9 mouse cellular contexts compared by ENCODE assay signal in the genomic region with DNA sequence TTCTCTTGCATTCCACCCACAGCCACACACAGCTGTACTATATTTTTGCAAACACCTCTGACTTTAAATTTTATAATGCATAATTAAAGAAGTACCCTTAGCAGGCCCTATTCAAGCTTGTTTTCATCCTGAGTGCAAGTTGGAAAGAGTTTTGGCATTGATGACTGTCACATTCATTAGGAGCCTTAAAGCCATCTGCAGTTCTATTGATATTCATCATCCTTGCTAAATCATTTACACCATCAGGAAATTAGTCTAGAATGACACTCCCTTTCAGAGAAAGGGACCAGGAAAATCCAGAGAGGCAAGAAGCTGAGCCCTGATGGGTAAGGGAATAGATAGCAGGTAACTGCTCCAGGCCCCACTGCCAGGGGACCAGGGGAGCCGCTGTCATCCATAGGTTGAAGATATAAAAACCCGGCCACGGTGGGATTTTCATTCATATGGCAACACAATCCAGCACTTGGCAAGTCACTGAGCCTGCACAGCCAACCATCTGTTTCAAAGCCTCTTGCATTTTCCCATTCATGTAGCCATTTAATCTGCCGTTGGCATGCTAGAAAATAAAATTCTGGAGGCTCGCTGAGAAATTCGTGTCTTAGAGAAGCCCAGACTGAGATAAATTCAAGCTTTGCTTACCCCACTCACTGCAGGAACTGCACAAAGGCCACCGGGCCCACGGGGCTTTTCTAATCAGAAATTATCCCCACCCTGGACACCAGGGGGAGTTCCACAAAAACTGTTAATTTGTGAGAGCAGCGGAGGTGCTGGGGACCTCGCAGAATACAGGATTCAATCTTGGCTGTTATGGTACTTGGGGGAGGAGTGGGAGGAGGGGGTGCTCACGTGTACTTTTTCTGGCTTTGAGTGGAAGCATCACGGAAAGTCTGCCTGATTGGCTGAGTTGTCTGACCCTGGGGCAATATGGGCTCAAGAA.
DNase-seq lines count a peak whose midpoint lies in the region; ATAC-seq lines count a peak whose summit lies in the region.
"Had no signal": no experiment of that assay in that cellular context is flagged by ENCODE, and none has a peak within 500 bp of the region (broad histone marks: within the 10 kb centered on the region; RNA-seq: fewer than 3 reads in every experiment).

No protein-coding gene starts in this region.

- peaks cover 2% of the 10 kb centered on the region; the same call in 1 of the 2 replicates for H3K27me3 ChIP-seq in forebrain, embryonic 13.5 days
- H3K27me3 ChIP-seq in forebrain, embryonic 12.5 days, result peaks cover under 1% of the 10 kb centered on the region; the same call in 1 of the 2 replicates
- H3K27me3 ChIP-seq in splenic B cell, adult 2 months (ENCODE audit: control insufficient read depth, insufficient read depth, low read length, poor library complexity, severe bottlenecking), result no peaks in the 10 kb centered on the region
- H3K27me3 ChIP-seq: liver, embryonic 15.5 days had no signal

- H3K36me3 ChIP-seq in forebrain, embryonic 13.5 days (ENCODE audit: poor library complexity, severe bottlenecking), result no peaks in the 10 kb centered on the region
- no peaks in the 10 kb centered on the region for H3K36me3 ChIP-seq in forebrain, embryonic 12.5 days (replicated peaks)
- H3K36me3 ChIP-seq in splenic B cell, adult 2 months (ENCODE audit: control insufficient read depth, insufficient read depth, low read length, poor library complexity, severe bottlenecking), result no peaks in the 10 kb centered on the region
- H3K36me3 ChIP-seq: liver, embryonic 15.5 days had no signal

- H3K27ac ChIP-seq in forebrain, embryonic 13.5 days, result peak overlapping the region; percentile 77
- no peak overlapping the region for H3K27ac ChIP-seq in forebrain, embryonic 12.5 days
- H3K27ac ChIP-seq: liver, embryonic 15.5 days had no signal

- H3K4me1 ChIP-seq in forebrain, embryonic 13.5 days, result no peaks in the 10 kb centered on the region
- H3K4me1 ChIP-seq in forebrain, embryonic 12.5 days, result no peaks in the 10 kb centered on the region
- H3K4me1 ChIP-seq: liver, embryonic 15.5 days had no signal

- 55% methylated on average over 12 of the region's 12 CpGs for WGBS in forebrain, embryonic 13.5 days
- WGBS in forebrain, embryonic 12.5 days, result 62% methylated on average over 12 of the region's 12 CpGs

- H3K9ac ChIP-seq in forebrain, embryonic 13.5 days, result no peak overlapping the region
- H3K9ac ChIP-seq in forebrain, embryonic 12.5 days, result no peak overlapping the region
- H3K9ac ChIP-seq: liver, embryonic 15.5 days had no signal

- H3K4me3 ChIP-seq in forebrain, embryonic 13.5 days, result no peak overlapping the region
- H3K4me3 ChIP-seq in forebrain, embryonic 12.5 days (replicated peaks), result no peak overlapping the region
- H3K4me3 ChIP-seq: liver, embryonic 15.5 days had no signal

- DNase-seq in testis, postnatal 10 days (ENCODE audit: low spot score), result peak; percentile 50
- DNase-seq in testis, postnatal 14 days (ENCODE audit: low spot score), result no peak
- peak; percentile 52 for DNase-seq in layer of hippocampus, adult 11-12 months (ENCODE audit: low spot score)
- peak; percentile 1 for DNase-seq in splenic B cell, adult 2 months (ENCODE audit: low read depth, low spot score)
- no peak for DNase-seq in kidney, postnatal 14 days
- no peak for DNase-seq in ovary, adult 18-20 months (ENCODE audit: low spot score)

- ATAC-seq in forebrain, embryonic 13.5 days, result peak; percentile 81
- no peak for ATAC-seq in forebrain, embryonic 12.5 days (ENCODE audit: low FRiP score)

- H3K9me3 ChIP-seq in forebrain, embryonic 13.5 days (replicated peaks), result no peaks in the 10 kb centered on the region
- H3K9me3 ChIP-seq in forebrain, embryonic 12.5 days, result no peaks in the 10 kb centered on the region
- H3K9me3 ChIP-seq: liver, embryonic 15.5 days had no signal

- H3K4me2 ChIP-seq in forebrain, embryonic 13.5 days, result no peak overlapping the region
- H3K4me2 ChIP-seq in forebrain, embryonic 12.5 days, result no peak overlapping the region
- H3K4me2 ChIP-seq: liver, embryonic 15.5 days had no signal

Comparison
In these comparisons a context has a peak if more than half of its experiments do, and no peak if none do; other contexts are left out.
1. DNase-seq: peak in testis, postnatal 10 days (single experiment), layer of hippocampus, adult 11-12 months (single experiment) and splenic B cell, adult 2 months (single experiment); none in testis, postnatal 14 days (single experiment), kidney, postnatal 14 days (single experiment) and ovary, adult 18-20 months (single experiment).